Mouse (Mus musculus) stomach, postnatal 0 days (tissue): ENCODE measurements around the gene Sgk1. TPM values are rescaled to one million over a fixed set of nuclear protein-coding genes. Genes with fewer than 3 reads are reported as not detected.
A peak's percentile ranks its signal among the peaks of the same experiment; 100 is the strongest.

ENCODE experiments used
- ATAC-seq: fragments of 200-750 bp; cut with Nextera tagmentation; 2 replicates; pipeline ENCODE4 v1.8.0; 2017; ENCODE audit not compliant: low FRiP score, low TSS enrichment
- DNase-seq: peaks from one replicate; pipeline ENCODE4 v3.0.0-alpha.2; 2016; ENCODE audit warnings: low spot score
- H3K27ac ChIP-seq: fragments of 300-500 bp; sonication (generic); replicated peaks from 2 replicates; pipeline ENCODE4 v1.5.1; 2014; ENCODE audit warnings: mild to moderate bottlenecking, control low read depth
- H3K27me3 ChIP-seq: fragments of 300-500 bp; sonication (generic); 2 replicates; pipeline ENCODE4 v1.6.1; 2014; ENCODE audit warnings: low read length; ENCODE audit not compliant: control insufficient read depth, insufficient read depth
- H3K36me3 ChIP-seq: fragments of 300-500 bp; sonication (generic); 2 replicates; pipeline ENCODE4 v1.6.1; 2014; ENCODE audit warnings: low read length, mixed read lengths; ENCODE audit not compliant: control insufficient read depth, insufficient read depth
- H3K4me1 ChIP-seq: fragments of 300-500 bp; sonication (generic); replicated peaks from 2 replicates; pipeline ENCODE4 v1.6.1; 2014; ENCODE audit warnings: antibody characterized with exemption; ENCODE audit not compliant: control insufficient read depth, insufficient read depth
- H3K4me2 ChIP-seq: fragments of 300-500 bp; sonication (generic); replicated peaks from 2 replicates; pipeline ENCODE4 v1.6.1; 2014; ENCODE audit warnings: low read depth, mild to moderate bottlenecking, control low read depth, moderate library complexity
- H3K4me3 ChIP-seq: fragments of 300-500 bp; sonication (generic); 2 replicates; pipeline ENCODE4 v1.5.1; 2014; ENCODE audit warnings: low read depth, low read length, control low read depth
- H3K9ac ChIP-seq: fragments of 300-500 bp; sonication (generic); 2 replicates; pipeline ENCODE4 v1.6.1; 2014; ENCODE audit warnings: mild to moderate bottlenecking, low read length, control low read depth, mixed read lengths
- H3K9me3 ChIP-seq: fragments of 300-500 bp; sonication (generic); 2 replicates; pipeline ENCODE4 v1.6.1; 2016; ENCODE audit warnings: low read length; ENCODE audit not compliant: control insufficient read depth
- CTCF ChIP-seq: IDR thresholded peaks from 2 replicates; pipeline ENCODE4 v1.5.1; 2016; ENCODE audit warnings: antibody characterized with exemption, low read depth, mild to moderate bottlenecking, moderate library complexity
- EP300 ChIP-seq: optimal IDR thresholded peaks from 2 replicates; pipeline ENCODE3; 2016; ENCODE audit warnings: antibody characterized with exemption
- WGBS: fragments of 180-500 bp; shearing (Covaris S2); extraction: QIAGEN DNeasy Blood & Tissue Kit; methylation state at CpG from one replicate; pipeline ENCODE4 v1.1.7; 2014; 5-methylcytosine and 5-hydroxymethylcytosine counted together
- polyA plus RNA-seq: library from polyadenylated mRNA; unstranded; fragments of >200 nt; fragmentation: Nextera tagmentation; extraction: Ambion mirVana; gene quantifications from 2 replicates; pipeline ENCODE4 v1.2.1, GENCODE M21; 2015

Sgk1 gene
- polyA plus RNA-seq, 1 experiment from 2014 or later, result 60.0 TPM

DNA sequence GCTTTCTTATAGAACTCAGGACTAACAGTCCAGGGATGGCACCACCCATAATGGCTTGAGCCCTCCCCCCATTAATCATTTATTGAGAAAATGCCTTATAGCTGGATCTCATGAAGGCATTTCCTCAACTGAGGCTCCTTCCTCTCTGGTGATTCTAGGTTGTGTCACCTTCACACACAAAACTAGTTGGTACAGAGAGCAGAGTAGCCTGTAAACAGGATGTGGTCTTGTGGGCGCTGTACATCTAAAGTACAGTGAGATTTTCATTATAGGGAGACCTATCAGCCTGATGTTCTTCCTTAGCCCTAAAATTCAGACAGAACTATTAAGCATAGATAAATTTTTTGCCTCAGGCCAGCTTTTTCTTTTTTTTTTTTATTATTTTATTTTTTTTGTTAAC is 23.6 kb downstream of the Sgk1 start:
- H3K27me3 ChIP-seq, result no peaks in the 10 kb centered on the region
- H3K4me1 ChIP-seq, result no peaks in the 10 kb centered on the region
- no peak overlapping the region for H3K27ac ChIP-seq
- H3K9me3 ChIP-seq, result no peaks in the 10 kb centered on the region
- WGBS, result 83% methylated on average over 1 of the region's 1 CpGs
- H3K9ac ChIP-seq, result no peak overlapping the region
- ATAC-seq (no peak), DNase-seq (no peak)
- TF ChIP-seq EP300, result no peak
- no peak for TF ChIP-seq CTCF
- H3K4me2 ChIP-seq, result no peak overlapping the region
- H3K4me3 ChIP-seq, result no peak overlapping the region
- H3K36me3 ChIP-seq, result no peaks in the 10 kb centered on the region

DNA sequence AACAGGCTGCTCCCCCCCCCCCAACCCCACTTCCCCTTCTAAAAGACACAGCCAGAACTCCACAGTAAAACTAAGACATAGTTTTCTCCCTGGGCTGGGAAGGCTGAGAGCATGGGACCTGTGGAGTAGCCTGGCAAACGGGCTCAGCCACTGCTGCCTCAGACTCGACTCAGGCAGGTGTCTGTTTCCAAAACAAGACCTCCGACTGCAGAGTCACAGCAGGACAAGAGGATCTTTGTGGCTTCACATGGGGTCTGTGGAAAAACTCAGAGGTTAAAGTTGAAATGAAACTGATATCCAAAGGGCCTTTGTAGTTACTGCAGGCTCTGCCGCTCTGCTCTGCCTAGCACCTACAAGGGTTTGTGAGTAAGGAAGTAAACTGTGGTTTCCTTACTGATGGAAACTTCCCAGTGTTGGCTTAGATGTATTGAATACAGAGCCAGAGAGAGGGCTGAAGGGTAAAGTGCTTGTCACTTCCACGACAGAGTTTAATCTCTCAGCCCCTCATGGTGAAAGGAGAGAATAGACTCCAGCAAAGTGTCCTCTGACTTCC is 25.0 kb downstream of the Sgk1 start:
- Histone ChIP-seq H3K27me3 (no peaks in the 10 kb centered on the region), H3K36me3 (no peaks in the 10 kb centered on the region), H3K4me3 (no peak overlapping the region), H3K9me3 (no peaks in the 10 kb centered on the region), H3K27ac (no peak overlapping the region), H3K4me2 (no peak overlapping the region), H3K4me1 (no peaks in the 10 kb centered on the region), H3K9ac (no peak overlapping the region)
- TF ChIP-seq EP300 (no peak), CTCF (no peak)
- WGBS, result 44% methylated on average over 5 of the region's 5 CpGs
- DNase-seq, result no peak
- no peak for ATAC-seq

DNA sequence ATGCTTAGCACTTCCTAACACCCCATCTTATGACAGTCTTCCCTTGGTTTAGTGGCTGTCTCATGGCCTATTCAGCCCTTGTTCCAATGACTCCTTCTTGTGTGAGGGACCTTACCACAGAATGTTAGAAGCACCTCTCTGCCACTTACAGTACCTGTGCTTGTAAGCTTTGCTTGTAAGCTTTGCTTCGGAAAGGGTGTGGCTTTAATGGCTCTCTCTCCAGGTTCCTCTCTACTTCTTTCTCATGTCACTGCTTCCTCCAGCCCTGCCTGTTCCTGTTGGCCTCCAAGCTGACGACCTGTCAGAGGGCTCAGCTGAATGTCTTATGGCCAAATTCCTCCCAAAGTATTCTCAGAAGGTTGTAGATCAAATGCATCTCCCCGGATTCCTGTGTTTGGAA is 25.8 kb downstream of the Sgk1 start:
- no peaks in the 10 kb centered on the region for H3K36me3 ChIP-seq
- H3K9ac ChIP-seq, result no peak overlapping the region
- H3K9me3 ChIP-seq, result no peaks in the 10 kb centered on the region
- H3K4me3 ChIP-seq, result no peak overlapping the region
- H3K4me1 ChIP-seq, result no peaks in the 10 kb centered on the region
- DNase-seq, result no peak
- WGBS, result 53% methylated on average over 3 of the region's 3 CpGs
- no peaks in the 10 kb centered on the region for H3K27me3 ChIP-seq
- H3K4me2 ChIP-seq, result no peak overlapping the region
- 0 out of 2 replicates have a peak overlapping the region, but pooled peaks have one; percentile 13 for H3K27ac ChIP-seq
- no peak for TF ChIP-seq EP300
- TF ChIP-seq CTCF, result no peak
- ATAC-seq, result no peak

DNA sequence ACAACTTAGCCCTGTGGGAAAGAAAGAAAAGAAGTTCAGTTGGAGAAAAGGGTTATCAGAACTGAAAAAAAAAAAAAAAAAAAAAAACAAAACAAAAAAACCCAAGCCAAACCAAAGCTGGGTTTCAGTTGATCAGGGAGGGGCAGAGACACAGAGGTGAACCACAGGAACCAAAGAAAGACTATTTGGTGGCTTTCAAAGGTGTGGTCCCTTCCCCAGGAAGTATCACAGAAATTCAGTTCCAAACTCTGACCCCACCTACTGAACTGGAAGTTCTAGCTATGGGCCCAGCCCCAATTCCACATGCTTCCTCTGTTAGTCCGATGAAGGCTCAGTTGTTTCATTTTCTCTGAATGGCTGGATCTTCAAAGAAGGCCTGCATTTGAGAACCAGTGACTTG is 26.7 kb downstream of the Sgk1 start:
- 73% methylated on average over 1 of the region's 1 CpGs for WGBS
- no peak for ATAC-seq
- no peak for TF ChIP-seq CTCF
- TF ChIP-seq EP300, result no peak

DNA sequence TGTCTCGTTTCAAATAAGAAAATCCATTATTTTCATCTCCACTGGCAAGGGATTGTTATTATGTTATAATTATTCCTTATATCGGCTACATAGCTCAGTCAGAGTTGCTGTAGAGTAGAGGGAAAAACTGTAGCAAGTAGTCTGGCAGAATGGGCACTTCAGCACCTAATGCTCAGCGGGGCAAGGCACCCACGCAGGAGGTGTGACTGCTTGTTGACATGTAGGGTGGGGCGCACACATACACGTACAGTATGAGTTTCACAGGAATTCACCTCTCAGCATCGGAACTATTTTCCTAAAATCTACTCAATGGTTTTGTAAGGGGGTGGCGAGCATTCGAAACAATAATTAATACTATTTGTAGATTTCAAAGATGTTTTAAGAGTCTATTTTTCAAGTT is 28.4 kb downstream of the Sgk1 start:
- peak; percentile 59; the same call in 1 of the 2 replicates for ATAC-seq
- 69% methylated on average over 9 of the region's 9 CpGs for WGBS

More for the DNA sequence above, 26.7 kb downstream of the Sgk1 start:
- H3K36me3 ChIP-seq, result no peaks in the 10 kb centered on the region
- no peaks in the 10 kb centered on the region for H3K9me3 ChIP-seq
- H3K27me3 ChIP-seq, result no peaks in the 10 kb centered on the region
- H3K9ac ChIP-seq, result no peak overlapping the region
- H3K4me2 ChIP-seq, result no peak overlapping the region
- H3K4me3 ChIP-seq, result no peak overlapping the region
- DNase-seq, result no peak
- 0 out of 2 replicates have a peak overlapping the region, but pooled peaks have one; percentile 13 for H3K27ac ChIP-seq
- H3K4me1 ChIP-seq, result no peaks in the 10 kb centered on the region

DNA sequence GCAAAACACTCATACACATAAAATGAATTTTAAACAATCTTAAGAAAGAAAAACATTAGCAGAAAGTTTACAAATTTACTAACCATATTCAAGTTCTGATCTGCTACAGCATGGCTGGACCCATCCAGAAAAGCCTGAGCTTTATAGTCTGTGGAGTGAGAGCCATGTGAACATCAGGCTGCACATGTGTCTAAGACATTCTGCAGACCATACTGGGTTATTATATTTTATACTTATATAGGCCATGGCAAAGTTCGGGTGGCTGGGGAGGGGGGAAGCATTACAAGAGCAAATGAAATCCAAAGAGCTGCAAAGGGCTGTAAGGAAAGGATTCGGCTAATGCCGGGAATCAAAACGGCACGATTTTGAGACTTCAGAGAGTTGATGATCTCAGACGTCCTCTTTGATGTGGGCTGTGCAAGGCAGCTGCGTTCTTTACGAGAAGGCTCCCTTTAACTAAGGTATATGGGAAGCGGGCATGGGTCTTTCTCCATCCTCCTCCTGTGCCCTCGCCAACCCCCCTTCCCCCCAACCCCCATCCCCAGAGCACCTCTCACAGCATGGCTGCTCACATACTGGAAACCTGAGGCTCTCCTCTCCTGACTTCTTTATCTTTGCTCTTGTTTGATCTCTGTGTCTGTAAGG is 29.4 kb downstream of the Sgk1 start:
- H3K27me3 ChIP-seq, result no peaks in the 10 kb centered on the region
- no peak overlapping the region for H3K9ac ChIP-seq
- WGBS, result 80% methylated on average over 10 of the region's 10 CpGs
- no peak for DNase-seq
- H3K4me3 ChIP-seq, result no peak overlapping the region
- no peak overlapping the region for H3K4me2 ChIP-seq
- H3K9me3 ChIP-seq, result no peaks in the 10 kb centered on the region
- TF ChIP-seq EP300, result no peak
- TF ChIP-seq CTCF, result no peak
- H3K36me3 ChIP-seq, result no peaks in the 10 kb centered on the region
- H3K4me1 ChIP-seq, result no peaks in the 10 kb centered on the region
- H3K27ac ChIP-seq, result no peak overlapping the region
- no peak for ATAC-seq

More for the DNA sequence above, 28.4 kb downstream of the Sgk1 start:
- TF ChIP-seq CTCF (no peak), EP300 (no peak)
- H3K27me3 ChIP-seq, result no peaks in the 10 kb centered on the region
- H3K4me2 ChIP-seq, result no peak overlapping the region
- no peaks in the 10 kb centered on the region for H3K36me3 ChIP-seq
- no peak overlapping the region for H3K27ac ChIP-seq
- H3K9ac ChIP-seq, result no peak overlapping the region
- H3K4me3 ChIP-seq, result no peak overlapping the region
- H3K9me3 ChIP-seq, result no peaks in the 10 kb centered on the region
- DNase-seq, result peak; percentile 35
- H3K4me1 ChIP-seq, result no peaks in the 10 kb centered on the region
